Mouse (Mus musculus) adrenal gland, postnatal 25 days (tissue): ENCODE measurements around the gene 4930402H24Rik. TPM values are rescaled to one million over a fixed set of nuclear protein-coding genes. Genes with fewer than 3 reads are reported as not detected.

Experiments
- DNase-seq: peaks from one replicate; pipeline ENCODE4 v3.0.0; 2021; ENCODE audit warnings: mixed read lengths
- total RNA-seq: library from RNA; stranded (reverse); gene quantifications from 2 replicates; pipeline ENCODE4 v1.2.3, GENCODE M21; 2021

Gene 4930402H24Rik
- total RNA-seq, 1 experiment from 2014 or later = 38.9 TPM

DNA sequence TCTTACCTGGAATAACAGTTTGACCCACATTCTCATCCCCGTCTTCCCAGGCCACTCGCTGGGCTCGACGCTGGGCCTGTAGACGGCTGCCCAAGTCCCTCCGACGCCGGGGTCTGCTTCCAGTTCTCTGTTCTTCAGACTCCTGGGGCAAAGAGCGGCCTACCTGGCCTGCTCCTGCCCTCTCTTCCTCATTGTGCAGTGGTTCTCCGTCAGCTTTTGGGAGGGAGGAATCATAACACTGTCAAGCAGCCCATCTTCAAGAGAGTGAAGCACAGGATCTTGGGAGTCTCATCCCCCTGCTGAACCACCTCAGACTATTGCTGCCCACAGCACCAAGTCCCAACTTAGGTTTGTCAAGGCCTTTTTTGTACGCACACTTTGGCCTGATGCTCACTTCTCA is 242.9 kb downstream of the 4930402H24Rik start:
- no peak for DNase-seq

- no peak for DNase-seq
Measured at GRCm38 (mm10) chr2:130658530-130658929, 247.7 kb downstream of the 4930402H24Rik start.

DNA sequence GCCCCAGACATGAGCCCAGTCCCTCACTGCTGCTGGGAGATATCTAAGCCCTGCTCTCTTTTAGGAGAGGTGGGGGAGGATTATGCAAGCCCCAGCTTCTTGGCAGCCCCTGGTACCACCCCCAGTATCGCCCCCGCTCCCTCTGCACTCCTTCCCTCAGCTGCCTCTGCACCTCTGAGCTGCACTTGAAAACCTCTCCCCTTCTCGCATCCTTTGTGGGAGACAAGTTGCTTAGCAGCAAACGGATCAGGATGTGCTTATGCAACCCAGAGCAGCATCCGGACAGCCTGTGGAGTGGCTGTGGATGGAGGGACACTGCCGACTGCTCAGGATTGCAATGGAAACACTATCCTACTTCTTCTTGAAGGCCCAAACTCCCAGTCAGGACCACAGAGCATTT is 248.7 kb downstream of the 4930402H24Rik start:
- DNase-seq = no peak

GRCm38 (mm10) chr2:130656536-130656935 is 249.7 kb downstream of the 4930402H24Rik start:
- no peak for DNase-seq

Other genes starting within 250 kb of the 4930402H24Rik start
- 226 and 231 TPM in 2 replicates for gene Ddrgk1, start 241.7 kb downstream of the 4930402H24Rik start, total RNA-seq
- 23.8 and 28.0 TPM in 2 replicates for gene Itpa, start 238.8 kb downstream of the 4930402H24Rik start, total RNA-seq
- 2.0 and 2.1 TPM in 2 replicates for gene Slc4a11, start 208.9 kb downstream of the 4930402H24Rik start, total RNA-seq
- 35.0 and 41.2 TPM in 2 replicates for gene Atrn, start 89 bp upstream of the 4930402H24Rik start, total RNA-seq
- gene Gfra4, start 136.7 kb upstream of the 4930402H24Rik start, total RNA-seq = 4.2 and 6.3 TPM in 2 replicates
- 3.8 and 4.8 TPM in 2 replicates for gene Adam33, start 157.4 kb upstream of the 4930402H24Rik start, total RNA-seq
- gene Siglec1, start 180.4 kb upstream of the 4930402H24Rik start, total RNA-seq = 2.6 and 2.7 TPM in 2 replicates
- 10.8 and 12.2 TPM in 2 replicates for gene Hspa12b, start 220.9 kb upstream of the 4930402H24Rik start, total RNA-seq
- gene Gm11037, start 227.1 kb upstream of the 4930402H24Rik start, total RNA-seq = not detected in 2 replicates